Mouse (Mus musculus) bone marrow macrophage, adult 2 months (primary cell): ENCODE measurements at regions not wholly inside any gene's neighbourhood (a gene's known extent, or its start where the extent isn't known, plus 50 kb on each side); places are given as distances from the start of the nearest gene placed in this dataset.

Source experiments
- H3K27ac ChIP-seq: 2 replicates; pipeline ENCODE4 v1.5.1; 2012; ENCODE audit warnings: low read depth, low read length; ENCODE audit not compliant: insufficient read depth
- H3K4me1 ChIP-seq: 2 replicates; pipeline ENCODE4 v1.6.1; 2012; ENCODE audit warnings: low read length; ENCODE audit not compliant: control insufficient read depth, insufficient read depth
- H3K4me3 ChIP-seq: 2 replicates; pipeline ENCODE4 v1.5.1; 2012; ENCODE audit warnings: mild to moderate bottlenecking, low read length, moderate library complexity; ENCODE audit not compliant: insufficient read depth
- CTCF ChIP-seq: IDR thresholded peaks from 2 replicates; pipeline ENCODE4 v1.5.1; 2012; ENCODE audit warnings: low read depth, mild to moderate bottlenecking, low read length, moderate library complexity
- POLR2A ChIP-seq: IDR thresholded peaks from 2 replicates; pipeline ENCODE4 v1.6.1; 2012; ENCODE audit warnings: mild to moderate bottlenecking, low read depth, low read length, borderline replicate concordance

- H3K4me3 ChIP-seq, result no peak overlapping the region
- TF ChIP-seq CTCF, result no peak
- no peak for TF ChIP-seq POLR2A
- no peak overlapping the region for H3K27ac ChIP-seq
- H3K4me1 ChIP-seq, result no peaks in the 10 kb centered on the region
Measured at GRCm38 (mm10) chr19:14109091-14109490, 195.8 kb downstream of the Olfr1505 start.

- no peak overlapping the region for H3K4me3 ChIP-seq
- no peak for TF ChIP-seq CTCF
- H3K27ac ChIP-seq, result no peak overlapping the region
- H3K4me1 ChIP-seq, result no peaks in the 10 kb centered on the region
Measured at GRCm38 (mm10) chr19:14123348-14124113, 210.2 kb downstream of the Olfr1505 start.

DNA sequence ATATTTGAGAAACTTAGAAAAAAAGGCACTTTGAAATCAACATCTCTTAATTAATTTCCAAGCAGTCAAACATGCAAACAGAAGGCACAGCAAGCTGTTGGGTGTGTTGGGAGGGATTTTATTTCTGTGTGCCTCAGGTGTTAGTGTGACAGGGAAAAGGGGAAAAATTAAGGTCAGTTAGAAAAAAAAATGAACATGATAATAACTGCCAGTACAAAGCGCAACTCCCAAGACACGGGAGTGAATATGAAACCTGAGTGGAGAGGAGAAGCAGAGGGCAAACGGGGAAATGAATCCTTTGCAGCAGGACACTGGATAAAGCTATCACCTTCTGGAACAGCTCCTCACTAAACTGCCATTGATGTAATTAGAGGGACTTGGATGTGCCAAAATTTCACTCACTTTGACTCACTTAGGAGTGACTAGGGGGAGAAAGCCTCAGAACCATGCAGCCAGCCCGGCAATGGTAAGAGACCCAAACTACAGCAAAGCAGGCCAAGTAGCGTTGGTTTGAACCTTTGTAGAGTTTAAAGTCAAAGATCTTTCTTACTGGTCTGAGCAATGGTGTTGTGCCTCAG is 211.0 kb downstream of the Olfr1505 start:
- Histone ChIP-seq H3K27ac (no peak overlapping the region), H3K4me3 (no peak overlapping the region)
- TF ChIP-seq POLR2A, result no peak
- no peak for TF ChIP-seq CTCF

GRCm38 (mm10) chr19:14124986-14125385 is 211.7 kb downstream of the Olfr1505 start:
- H3K4me3 ChIP-seq, result no peak overlapping the region
- TF ChIP-seq POLR2A (no peak), CTCF (no peak)
- H3K4me1 ChIP-seq, result no peaks in the 10 kb centered on the region
- no peak overlapping the region for H3K27ac ChIP-seq

More for the DNA sequence above, 211.0 kb downstream of the Olfr1505 start:
- no peaks in the 10 kb centered on the region for H3K4me1 ChIP-seq

DNA sequence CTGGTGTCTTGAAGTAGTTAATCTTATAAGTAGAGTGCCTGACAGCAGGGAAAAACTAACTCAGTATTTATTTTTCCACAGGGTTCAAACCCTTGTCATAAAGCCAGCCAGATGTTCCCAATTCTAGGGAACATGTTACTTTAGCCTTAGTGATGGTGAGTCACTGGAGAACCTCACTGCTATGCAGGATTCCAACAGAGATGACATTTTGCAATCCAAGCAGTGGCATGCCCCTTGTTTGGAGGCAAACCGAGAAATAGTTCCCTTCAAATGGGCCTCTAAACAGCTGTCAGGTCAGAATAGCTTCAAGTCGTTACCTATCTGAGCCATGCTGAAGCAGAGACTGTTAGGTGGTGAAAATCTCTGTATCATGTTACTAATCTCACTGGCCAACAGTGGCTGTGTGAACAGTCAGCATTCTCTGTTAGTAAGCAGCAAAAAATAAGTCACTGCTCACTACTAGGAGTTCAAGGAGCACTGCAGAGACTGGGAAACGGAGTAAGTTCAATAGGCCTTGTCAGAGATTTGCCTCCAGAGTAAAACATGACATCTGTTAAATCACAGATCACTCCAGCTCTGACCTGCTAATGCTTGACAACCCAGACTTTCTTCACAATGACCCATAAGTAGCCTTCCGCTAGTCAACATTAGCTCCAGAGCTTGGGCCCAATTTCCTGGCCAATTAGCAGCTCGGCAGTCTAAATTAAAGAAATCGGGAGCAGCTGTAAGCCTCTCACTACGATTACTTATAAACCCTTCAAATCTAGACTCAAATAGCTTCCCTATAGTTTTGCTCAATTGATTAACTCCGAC is 215.3 kb downstream of the Olfr1505 start:
- H3K27ac ChIP-seq, result no peak overlapping the region
- no peaks in the 10 kb centered on the region for H3K4me1 ChIP-seq
- no peak overlapping the region for H3K4me3 ChIP-seq
- TF ChIP-seq CTCF, result no peak
- TF ChIP-seq POLR2A, result no peak

DNA sequence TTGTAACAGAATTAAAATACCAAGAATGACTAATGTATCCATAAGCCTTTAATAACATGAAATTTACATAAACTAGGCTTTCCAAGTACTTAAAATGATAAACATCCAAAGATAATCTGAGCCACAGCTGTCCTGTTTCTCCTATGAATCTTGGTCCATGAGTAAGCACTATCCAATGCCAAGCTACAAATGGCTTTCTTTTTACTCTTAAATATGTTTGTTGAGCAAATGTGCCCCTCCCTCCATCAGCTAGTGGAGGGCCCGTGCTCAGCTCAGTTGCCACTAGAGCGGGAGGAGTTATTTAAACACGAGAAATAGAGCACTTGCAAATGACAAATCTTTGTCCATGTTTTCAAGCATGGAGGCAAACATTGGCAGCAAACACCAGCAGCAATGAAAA is 247.9 kb downstream of the Olfr1505 start:
- Histone ChIP-seq H3K27ac (no peak overlapping the region), H3K4me3 (no peak overlapping the region), H3K4me1 (no peaks in the 10 kb centered on the region)
- TF ChIP-seq CTCF (no peak), POLR2A (no peak)

DNA sequence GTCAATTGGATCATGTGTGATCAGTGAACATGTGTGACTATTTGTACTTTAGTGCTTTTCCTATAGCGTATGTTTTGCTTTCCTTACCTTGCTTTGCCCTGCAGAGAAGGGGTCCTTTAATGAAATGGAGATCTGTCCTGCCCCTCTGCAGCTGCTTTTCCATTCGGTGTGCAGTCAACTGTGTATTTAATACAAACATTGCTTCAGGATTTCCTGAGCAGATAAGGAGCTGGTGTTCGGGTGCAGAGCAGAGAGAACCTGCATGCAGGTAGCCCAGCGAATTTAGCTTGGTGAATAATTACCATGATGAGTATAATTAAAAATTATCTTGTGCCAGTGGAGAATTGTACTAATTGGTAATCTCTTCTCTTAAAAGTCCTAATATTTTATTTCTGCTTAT is 249.4 kb downstream of the Olfr1505 start:
- no peak for TF ChIP-seq POLR2A
- TF ChIP-seq CTCF, result no peak
- H3K4me1 ChIP-seq, result no peaks in the 10 kb centered on the region
- no peak overlapping the region for H3K4me3 ChIP-seq
- H3K27ac ChIP-seq, result no peak overlapping the region

- Histone ChIP-seq H3K4me3 (no peak overlapping the region), H3K27ac (no peak overlapping the region), H3K4me1 (no peaks in the 10 kb centered on the region)
- TF ChIP-seq POLR2A, result no peak
- no peak for TF ChIP-seq CTCF
Measured at GRCm38 (mm10) chr19:14165775-14166174, 252.4 kb downstream of the Olfr1505 start.

DNA sequence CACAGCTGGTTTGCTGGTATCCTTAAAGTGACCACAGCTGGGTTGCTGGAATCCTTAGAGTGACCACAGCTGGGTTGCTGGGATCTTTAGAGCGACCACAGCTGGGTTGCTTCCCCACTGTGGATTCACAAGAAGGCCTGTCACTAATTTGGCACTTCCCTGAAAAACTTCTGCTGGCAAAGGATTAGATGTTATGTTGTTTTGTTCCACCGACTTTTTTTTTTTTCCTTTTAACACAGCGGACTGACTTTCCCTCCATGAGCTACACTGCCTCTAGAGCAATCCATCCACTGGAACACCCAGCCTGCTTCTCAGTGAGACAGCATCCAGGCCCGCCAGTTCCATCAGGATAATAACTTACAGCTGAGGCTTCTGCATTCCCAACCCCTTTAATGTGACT is 266.9 kb downstream of the Olfr1505 start:
- Histone ChIP-seq H3K27ac (no peak overlapping the region), H3K4me3 (no peak overlapping the region), H3K4me1 (no peaks in the 10 kb centered on the region)
- TF ChIP-seq CTCF (no peak), POLR2A (no peak)

GRCm38 (mm10) chr19:14180956-14181355 is 267.6 kb downstream of the Olfr1505 start:
- no peak for TF ChIP-seq CTCF
- TF ChIP-seq POLR2A, result no peak
- H3K4me1 ChIP-seq, result no peaks in the 10 kb centered on the region
- H3K4me3 ChIP-seq, result no peak overlapping the region
- H3K27ac ChIP-seq, result no peak overlapping the region
